Mouse (Mus musculus): ENCODE results near the gene Gm10570.

DNA sequence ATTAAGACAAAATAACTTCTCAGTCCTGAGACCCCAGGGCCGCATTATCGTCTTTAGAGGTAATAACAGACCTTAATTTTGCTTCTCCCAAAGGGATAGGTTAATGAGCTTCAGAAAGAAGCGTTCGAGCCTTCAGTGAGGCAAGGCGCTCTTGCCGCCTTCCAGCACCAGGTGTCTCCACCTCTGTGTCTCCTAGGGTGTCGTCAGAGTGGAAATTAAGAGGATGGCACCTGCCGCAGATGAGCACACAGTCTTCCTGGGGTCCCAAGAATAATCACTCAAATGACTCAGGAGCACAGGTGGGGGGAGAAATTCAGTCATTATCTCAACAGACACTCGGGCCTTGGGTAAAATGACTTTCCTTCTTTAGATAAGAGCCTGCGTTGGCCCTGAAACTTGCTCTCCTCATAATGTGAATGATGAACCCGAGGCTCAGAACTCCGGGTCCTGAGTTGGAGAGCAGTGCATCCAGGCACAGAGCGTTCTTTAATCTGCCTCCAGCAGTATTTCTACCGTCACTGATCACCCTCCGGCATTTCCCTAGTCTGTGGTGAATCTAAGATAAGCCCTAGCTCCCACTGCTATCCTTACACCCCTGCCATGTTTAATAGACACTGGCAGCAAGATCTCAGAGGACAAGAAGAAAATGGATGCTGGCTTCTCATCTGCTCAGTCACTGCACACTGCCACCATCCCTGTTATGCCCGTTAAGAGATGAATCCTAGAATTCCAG is 42.4 kb upstream of the Gm10570 start:
- TF ChIP-seq POLR2A (IDR thresholded peaks at IDR 0.05; ENCODE audit: insufficient read depth, low read depth, low read length) (no peak), CTCF (IDR thresholded peaks at IDR 0.05; ENCODE audit: insufficient read depth, low read depth, low read length) (0 out of 2 replicates have a peak, but pooled peaks have one; percentile 14)

Data from olfactory bulb, adult 2 months (tissue).